Mouse (Mus musculus): ENCODE measurements around the gene Rarb. TPM values are rescaled to one million over a fixed set of nuclear protein-coding genes. Genes with fewer than 3 reads are reported as not detected.

Rarb gene
- polyA plus RNA-seq, 1 experiment from 2014 or later, result 12.7 TPM

DNA sequence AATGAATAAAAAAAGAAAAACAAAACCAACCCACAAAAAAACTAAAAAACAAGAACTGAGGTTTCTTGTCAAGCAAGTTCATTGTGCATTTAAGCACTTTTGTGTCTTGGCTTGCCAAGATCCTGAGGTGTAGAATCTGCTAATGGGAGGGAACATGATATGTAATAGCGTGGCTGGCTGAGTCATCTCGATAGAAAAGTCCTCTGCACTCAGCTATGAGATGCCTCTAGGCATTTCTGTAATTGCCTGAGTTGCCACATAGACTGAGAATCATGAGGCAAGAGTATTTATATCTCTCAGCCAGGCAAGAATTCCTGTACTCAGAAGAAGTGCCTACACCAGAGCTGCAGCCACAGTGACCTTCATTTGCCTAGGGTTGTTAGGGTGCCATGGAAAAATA, 385.8 kb downstream of the Rarb start:
- no peaks in the 10 kb centered on the region for H3K27me3 ChIP-seq
- H3K9me3 ChIP-seq, result no peaks in the 10 kb centered on the region
- no peak overlapping the region for H3K27ac ChIP-seq
- no peak overlapping the region for H3K4me2 ChIP-seq
- 76% methylated on average over 2 of the region's 2 CpGs for WGBS
- H3K4me3 ChIP-seq (replicated peaks), result no peak overlapping the region
- ATAC-seq (ENCODE audit: low FRiP score), result no peak
- no peak overlapping the region for H3K9ac ChIP-seq
- no peaks in the 10 kb centered on the region for H3K4me1 ChIP-seq
- H3K36me3 ChIP-seq (replicated peaks), result peaks cover 35% of the 10 kb centered on the region

- peak; percentile 11; the same call in 1 of the 2 replicates for ATAC-seq (ENCODE audit: low FRiP score)
- whole genome bisulfite sequencing, result 93% methylated on average over 3 of the region's 3 CpGs
- H3K9ac ChIP-seq, result no peak overlapping the region
Measured at GRCm38 (mm10) chr14:16432550-16432949, 386.4 kb downstream of the Rarb start.

GRCm38 (mm10) chr14:16431941-16432499, 386.9 kb downstream of the Rarb start:
- Histone ChIP-seq H3K9me3 (no peaks in the 10 kb centered on the region), H3K4me2 (no peak overlapping the region), H3K36me3 (replicated peaks) (peaks cover 35% of the 10 kb centered on the region), H3K27me3 (no peaks in the 10 kb centered on the region), H3K27ac (no peak overlapping the region), H3K9ac (no peak overlapping the region), H3K4me1 (no peaks in the 10 kb centered on the region), H3K4me3 (replicated peaks) (no peak overlapping the region)
- no peak for ATAC-seq (ENCODE audit: low FRiP score)
- WGBS, result 84% methylated on average over 4 of the region's 4 CpGs

More at GRCm38 (mm10) chr14:16432550-16432949, 386.4 kb downstream of the Rarb start:
- Histone ChIP-seq H3K27ac (no peak overlapping the region), H3K9me3 (no peaks in the 10 kb centered on the region), H3K4me2 (no peak overlapping the region), H3K36me3 (replicated peaks) (peaks cover 35% of the 10 kb centered on the region), H3K27me3 (no peaks in the 10 kb centered on the region), H3K4me1 (no peaks in the 10 kb centered on the region), H3K4me3 (replicated peaks) (no peak overlapping the region)

GRCm38 (mm10) chr14:16427569-16427968, 391.4 kb downstream of the Rarb start:
- H3K4me2 ChIP-seq, result no peak overlapping the region
- no peak for ATAC-seq (ENCODE audit: low FRiP score)
- no peaks in the 10 kb centered on the region for H3K9me3 ChIP-seq
- peaks cover 35% of the 10 kb centered on the region for H3K36me3 ChIP-seq (replicated peaks)
- H3K9ac ChIP-seq, result no peak overlapping the region
- H3K4me1 ChIP-seq, result no peaks in the 10 kb centered on the region
- H3K27ac ChIP-seq, result no peak overlapping the region
- WGBS, result 82% methylated on average over 4 of the region's 4 CpGs
- no peaks in the 10 kb centered on the region for H3K27me3 ChIP-seq
- H3K4me3 ChIP-seq (replicated peaks), result no peak overlapping the region

- Histone ChIP-seq H3K27me3 (no peaks in the 10 kb centered on the region), H3K4me1 (no peaks in the 10 kb centered on the region), H3K4me3 (replicated peaks) (no peak overlapping the region), H3K9ac (no peak overlapping the region), H3K36me3 (replicated peaks) (peaks cover 49% of the 10 kb centered on the region), H3K27ac (no peak overlapping the region), H3K9me3 (no peaks in the 10 kb centered on the region), H3K4me2 (no peak overlapping the region)
- ATAC-seq (ENCODE audit: low FRiP score), result no peak; the same call in 1 of the 2 replicates
- WGBS, result 59% methylated on average over 4 of the region's 4 CpGs
Measured at GRCm38 (mm10) chr14:16414163-16414562, 404.8 kb downstream of the Rarb start.

- no peaks in the 10 kb centered on the region for H3K9me3 ChIP-seq
- no peak overlapping the region for H3K27ac ChIP-seq
- H3K36me3 ChIP-seq (replicated peaks), result peaks cover 41% of the 10 kb centered on the region
- H3K4me1 ChIP-seq, result no peaks in the 10 kb centered on the region
- H3K4me2 ChIP-seq, result no peak overlapping the region
- ATAC-seq (ENCODE audit: low FRiP score), result no peak
- WGBS, result 94% methylated on average over 4 of the region's 4 CpGs
- H3K4me3 ChIP-seq (replicated peaks), result no peak overlapping the region
- H3K9ac ChIP-seq, result no peak overlapping the region
- H3K27me3 ChIP-seq, result no peaks in the 10 kb centered on the region
Measured at GRCm38 (mm10) chr14:16405187-16405586, 413.8 kb downstream of the Rarb start.

DNA sequence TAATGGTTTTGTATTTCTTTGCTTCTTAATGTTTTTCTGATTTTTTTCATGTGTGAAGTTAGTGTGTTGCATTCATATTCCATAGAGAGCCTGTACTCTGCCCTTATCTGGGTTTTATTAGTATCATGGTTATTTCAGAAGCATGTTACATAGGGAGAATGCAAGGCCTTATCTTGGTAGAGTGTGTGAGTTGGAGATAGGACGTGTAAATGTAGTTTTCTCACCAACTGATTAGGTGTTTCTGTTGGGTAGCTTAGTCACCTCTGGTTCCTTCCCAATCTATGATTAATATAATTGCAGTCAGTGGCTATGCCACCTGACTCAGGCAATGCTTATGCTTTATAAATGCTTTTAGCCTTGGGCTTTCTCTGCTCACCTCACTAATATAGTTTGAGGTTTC, 434.2 kb downstream of the Rarb start:
- H3K9me3 ChIP-seq, result no peaks in the 10 kb centered on the region
- no peak overlapping the region for H3K9ac ChIP-seq
- H3K4me2 ChIP-seq, result no peak overlapping the region
- no peak overlapping the region for H3K27ac ChIP-seq
- WGBS, result 79% methylated on average over 1 of the region's 1 CpGs
- peak; percentile 13; the same call in 1 of the 2 replicates for ATAC-seq (ENCODE audit: low FRiP score)
- H3K27me3 ChIP-seq, result no peaks in the 10 kb centered on the region
- H3K4me1 ChIP-seq, result peaks cover 7% of the 10 kb centered on the region
- H3K36me3 ChIP-seq (replicated peaks), result 0 out of 2 replicates have a peak, but pooled peaks cover 5% of the 10 kb centered on the region
- no peak overlapping the region for H3K4me3 ChIP-seq (replicated peaks)
